Mouse (Mus musculus): ENCODE measurements at regions not wholly inside any gene's neighbourhood (a gene's known extent, or its start where the extent isn't known, plus 50 kb on each side); places are given as distances from the start of the nearest gene placed in this dataset.

DNA sequence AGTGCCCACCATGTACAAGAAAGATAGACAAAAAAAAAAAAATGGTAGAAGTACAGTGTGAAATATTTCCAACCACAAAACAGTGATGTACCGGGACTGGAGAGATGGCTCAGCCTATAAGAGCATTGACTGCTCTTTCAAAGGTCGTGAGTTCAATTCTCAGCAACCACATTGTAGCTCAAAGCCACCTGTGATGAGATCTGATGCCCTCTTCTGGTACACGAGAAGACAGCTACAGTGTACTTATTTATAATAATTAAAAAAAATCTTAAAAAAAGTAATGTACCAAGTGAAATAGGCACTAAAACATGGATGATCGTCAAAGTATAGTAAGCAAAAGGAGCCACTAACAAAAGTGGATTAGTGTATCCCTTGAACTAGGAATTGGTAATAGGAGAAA lies 1154.2 kb upstream of the Sel1l start:
- no peak overlapping the region for H3ac ChIP-seq (ENCODE audit: control insufficient read depth, insufficient read length, low read depth)
- TF ChIP-seq MYOD1 (IDR thresholded peaks at IDR 0.05; ENCODE audit: control insufficient read depth, insufficient read length, low read depth) (no peak), MAX (IDR thresholded peaks at IDR 0.05) (no peak), MYOG (IDR thresholded peaks at IDR 0.05; ENCODE audit: control insufficient read depth, extremely low read depth, insufficient read length) (no peak), CTCF (IDR thresholded peaks at IDR 0.05; ENCODE audit: control insufficient read depth, insufficient read depth, insufficient read length) (no peak), CEBPB (IDR thresholded peaks at IDR 0.05; ENCODE audit: low read depth) (no peak), FOSL1 (IDR thresholded peaks at IDR 0.05; ENCODE audit: insufficient read depth, low read length, poor library complexity, severe bottlenecking) (no peak)
- no peaks in the 10 kb centered on the region for H3K79me3 ChIP-seq (ENCODE audit: low read depth)
- no peaks in the 10 kb centered on the region for H3K36me3 ChIP-seq (ENCODE audit: control insufficient read depth, insufficient read depth)
- no peaks in the 10 kb centered on the region for H3K27me3 ChIP-seq (ENCODE audit: control insufficient read depth, insufficient read depth, insufficient read length)
- no peaks in the 10 kb centered on the region for H3K79me2 ChIP-seq (ENCODE audit: control insufficient read depth, insufficient read depth)
- H3K4me3 ChIP-seq (ENCODE audit: insufficient read depth, poor library complexity, severe bottlenecking), result no peak overlapping the region

DNA sequence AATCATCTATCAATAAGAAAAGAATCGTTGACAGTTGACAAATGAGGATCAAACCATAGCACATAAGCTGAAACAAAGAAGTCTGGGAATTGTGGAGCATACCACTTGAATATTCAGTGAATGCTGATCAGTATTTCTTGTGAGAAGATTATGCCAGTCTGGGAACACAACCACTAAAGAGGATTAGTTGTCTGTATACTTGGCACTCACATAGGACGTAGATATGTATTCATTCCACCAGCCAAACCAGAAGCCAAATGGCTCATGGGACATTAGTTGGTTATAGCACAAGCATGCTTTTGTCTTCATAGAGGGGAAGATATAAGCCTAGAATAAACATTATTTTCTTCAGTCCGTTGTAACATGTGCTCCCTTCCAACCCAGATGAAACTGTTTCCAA lies 1126.7 kb upstream of the Sel1l start:
- no peak overlapping the region for H3ac ChIP-seq (ENCODE audit: control insufficient read depth, insufficient read length, low read depth)
- H3K36me3 ChIP-seq (ENCODE audit: control insufficient read depth, insufficient read depth), result no peaks in the 10 kb centered on the region
- H3K27me3 ChIP-seq (ENCODE audit: control insufficient read depth, insufficient read depth, insufficient read length), result no peaks in the 10 kb centered on the region
- H3K79me3 ChIP-seq (ENCODE audit: low read depth), result no peaks in the 10 kb centered on the region
- H3K4me3 ChIP-seq (ENCODE audit: insufficient read depth, poor library complexity, severe bottlenecking), result no peak overlapping the region
- H3K79me2 ChIP-seq (ENCODE audit: control insufficient read depth, insufficient read depth), result no peaks in the 10 kb centered on the region
- no peak for TF ChIP-seq USF1 (IDR thresholded peaks at IDR 0.05; ENCODE audit: low read depth)
- no peak for TF ChIP-seq FOSL1 (IDR thresholded peaks at IDR 0.05; ENCODE audit: insufficient read depth, low read length, poor library complexity, severe bottlenecking)
- TF ChIP-seq MAX (IDR thresholded peaks at IDR 0.05), result no peak
- no peak for TF ChIP-seq MYOG (IDR thresholded peaks at IDR 0.05; ENCODE audit: control insufficient read depth, extremely low read depth, insufficient read length)
- TF ChIP-seq MYOD1 (IDR thresholded peaks at IDR 0.05; ENCODE audit: control insufficient read depth, insufficient read length, low read depth), result no peak
- no peak for TF ChIP-seq CTCF (IDR thresholded peaks at IDR 0.05; ENCODE audit: control insufficient read depth, insufficient read depth, insufficient read length)
- no peak for TF ChIP-seq CEBPB (IDR thresholded peaks at IDR 0.05; ENCODE audit: low read depth)

DNA sequence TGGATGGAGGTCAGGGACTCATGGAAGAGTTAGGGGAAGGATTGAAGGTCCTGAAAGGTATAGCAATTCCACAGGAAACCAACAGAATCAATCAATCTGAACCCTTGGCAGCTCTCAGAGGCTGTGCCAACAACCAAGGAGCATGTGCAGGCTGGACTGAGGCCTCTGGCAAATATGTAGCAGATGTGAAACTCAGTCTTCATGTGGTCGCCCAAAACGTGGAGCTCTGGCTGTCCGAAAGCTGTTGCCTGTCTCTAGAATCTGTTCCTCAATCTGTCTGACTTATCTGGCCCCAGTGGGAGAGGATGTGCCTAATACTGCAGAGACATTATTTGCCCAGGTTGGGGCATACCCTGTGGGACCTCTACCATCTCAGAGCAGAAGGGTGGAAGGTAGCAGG lies 1095.4 kb upstream of the Sel1l start:
- TF ChIP-seq FOSL1 (IDR thresholded peaks at IDR 0.05; ENCODE audit: insufficient read depth, low read length, poor library complexity, severe bottlenecking) (no peak), CTCF (IDR thresholded peaks at IDR 0.05; ENCODE audit: control insufficient read depth, insufficient read depth, insufficient read length) (no peak), USF1 (IDR thresholded peaks at IDR 0.05; ENCODE audit: low read depth) (no peak), MAX (IDR thresholded peaks at IDR 0.05) (no peak), CEBPB (IDR thresholded peaks at IDR 0.05; ENCODE audit: low read depth) (no peak), MYOG (IDR thresholded peaks at IDR 0.05; ENCODE audit: control insufficient read depth, extremely low read depth, insufficient read length) (no peak), MYOD1 (IDR thresholded peaks at IDR 0.05; ENCODE audit: control insufficient read depth, insufficient read length, low read depth) (no peak)
- Histone ChIP-seq H3K27me3 (ENCODE audit: control insufficient read depth, insufficient read depth, insufficient read length) (no peaks in the 10 kb centered on the region), H3K79me2 (ENCODE audit: control insufficient read depth, insufficient read depth) (no peaks in the 10 kb centered on the region), H3K36me3 (ENCODE audit: control insufficient read depth, insufficient read depth) (no peaks in the 10 kb centered on the region), H3K4me3 (ENCODE audit: insufficient read depth, poor library complexity, severe bottlenecking) (no peak overlapping the region), H3K79me3 (ENCODE audit: low read depth) (no peaks in the 10 kb centered on the region), H3ac (ENCODE audit: control insufficient read depth, insufficient read length, low read depth) (no peak overlapping the region)

DNA sequence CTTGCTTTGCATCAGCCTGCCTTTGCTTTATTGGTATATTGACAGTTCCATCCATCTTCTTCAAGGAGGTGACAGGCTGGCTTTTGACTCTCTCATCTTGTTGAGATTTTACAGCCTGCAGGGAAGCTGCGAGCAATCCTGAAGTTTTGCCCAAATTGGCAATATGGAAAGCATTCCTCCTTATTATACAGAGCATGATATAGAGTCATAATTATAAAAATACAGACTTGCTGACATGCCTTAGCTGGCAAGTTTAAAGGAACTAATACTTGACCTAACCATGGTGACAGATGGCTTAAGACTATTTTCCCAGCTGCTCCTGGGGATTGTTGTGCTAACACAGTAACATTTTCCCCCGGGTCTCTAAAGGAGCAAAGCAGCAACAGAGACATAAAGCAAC lies 1078.6 kb upstream of the Sel1l start:
- TF ChIP-seq MYOD1 (IDR thresholded peaks at IDR 0.05; ENCODE audit: control insufficient read depth, insufficient read length, low read depth) (no peak), CTCF (IDR thresholded peaks at IDR 0.05; ENCODE audit: control insufficient read depth, insufficient read depth, insufficient read length) (no peak), USF1 (IDR thresholded peaks at IDR 0.05; ENCODE audit: low read depth) (no peak), FOSL1 (IDR thresholded peaks at IDR 0.05; ENCODE audit: insufficient read depth, low read length, poor library complexity, severe bottlenecking) (no peak), MYOG (IDR thresholded peaks at IDR 0.05; ENCODE audit: control insufficient read depth, extremely low read depth, insufficient read length) (no peak), MAX (IDR thresholded peaks at IDR 0.05) (no peak), CEBPB (IDR thresholded peaks at IDR 0.05; ENCODE audit: low read depth) (no peak)
- H3K36me3 ChIP-seq (ENCODE audit: control insufficient read depth, insufficient read depth), result no peaks in the 10 kb centered on the region
- H3K27me3 ChIP-seq (ENCODE audit: control insufficient read depth, insufficient read depth, insufficient read length), result no peaks in the 10 kb centered on the region
- no peaks in the 10 kb centered on the region for H3K79me2 ChIP-seq (ENCODE audit: control insufficient read depth, insufficient read depth)
- no peaks in the 10 kb centered on the region for H3K79me3 ChIP-seq (ENCODE audit: low read depth)
- H3ac ChIP-seq (ENCODE audit: control insufficient read depth, insufficient read length, low read depth), result no peak overlapping the region
- H3K4me3 ChIP-seq (ENCODE audit: insufficient read depth, poor library complexity, severe bottlenecking), result no peak overlapping the region

DNA sequence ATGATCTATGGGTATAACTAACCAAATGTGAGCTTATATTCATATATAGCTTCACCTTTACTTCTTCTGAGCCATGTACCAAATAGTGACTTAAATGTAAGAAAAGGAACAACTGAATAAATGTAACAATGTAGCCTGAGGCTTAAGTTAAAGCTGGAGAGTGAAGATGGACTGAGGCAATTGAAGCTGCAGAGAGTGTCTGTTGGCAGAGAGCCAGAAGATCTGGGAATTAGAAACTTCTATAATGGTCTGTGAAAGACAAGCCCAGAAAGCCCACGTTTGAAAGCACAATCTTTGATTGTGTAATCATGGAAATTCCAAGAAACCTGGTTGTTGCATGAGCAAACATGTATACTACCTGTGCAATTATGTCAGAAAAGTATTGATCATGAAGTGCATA lies 1078.0 kb upstream of the Sel1l start:
- H3ac ChIP-seq (ENCODE audit: control insufficient read depth, insufficient read length, low read depth), result no peak overlapping the region

DNA sequence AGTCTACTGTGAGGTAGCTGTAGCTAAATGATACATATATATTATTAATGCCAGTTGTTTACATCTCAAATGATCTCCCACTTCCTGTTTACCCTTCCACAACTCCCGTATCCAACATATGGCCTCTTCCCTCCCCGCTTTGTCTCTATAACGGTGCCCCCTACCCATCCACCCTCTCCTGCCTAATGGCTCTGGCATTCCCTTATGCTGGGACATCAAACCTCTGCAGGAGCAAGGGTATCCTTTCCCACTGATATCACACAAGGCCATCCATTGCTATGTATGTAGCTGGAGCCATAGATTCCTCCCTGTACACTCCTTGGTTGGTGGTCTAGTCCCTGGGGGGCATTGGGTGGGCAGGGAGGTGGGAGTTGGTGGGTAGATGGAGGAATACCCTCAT lies 1071.0 kb upstream of the Sel1l start:
- Histone ChIP-seq H3K27me3 (ENCODE audit: control insufficient read depth, insufficient read depth, insufficient read length) (no peaks in the 10 kb centered on the region), H3K79me3 (ENCODE audit: low read depth) (no peaks in the 10 kb centered on the region), H3K79me2 (ENCODE audit: control insufficient read depth, insufficient read depth) (no peaks in the 10 kb centered on the region), H3ac (ENCODE audit: control insufficient read depth, insufficient read length, low read depth) (no peak overlapping the region), H3K4me3 (ENCODE audit: insufficient read depth, poor library complexity, severe bottlenecking) (no peak overlapping the region), H3K36me3 (ENCODE audit: control insufficient read depth, insufficient read depth) (no peaks in the 10 kb centered on the region)
- no peak for TF ChIP-seq USF1 (IDR thresholded peaks at IDR 0.05; ENCODE audit: low read depth)

More for the DNA sequence above, 1078.0 kb upstream of the Sel1l start:
- no peaks in the 10 kb centered on the region for H3K79me3 ChIP-seq (ENCODE audit: low read depth)
- H3K36me3 ChIP-seq (ENCODE audit: control insufficient read depth, insufficient read depth), result no peaks in the 10 kb centered on the region
- no peaks in the 10 kb centered on the region for H3K79me2 ChIP-seq (ENCODE audit: control insufficient read depth, insufficient read depth)
- no peak for TF ChIP-seq CTCF (IDR thresholded peaks at IDR 0.05; ENCODE audit: control insufficient read depth, insufficient read depth, insufficient read length)
- TF ChIP-seq MYOG (IDR thresholded peaks at IDR 0.05; ENCODE audit: control insufficient read depth, extremely low read depth, insufficient read length), result no peak
- TF ChIP-seq MAX (IDR thresholded peaks at IDR 0.05), result no peak
- TF ChIP-seq FOSL1 (IDR thresholded peaks at IDR 0.05; ENCODE audit: insufficient read depth, low read length, poor library complexity, severe bottlenecking), result no peak
- no peaks in the 10 kb centered on the region for H3K27me3 ChIP-seq (ENCODE audit: control insufficient read depth, insufficient read depth, insufficient read length)
- H3K4me3 ChIP-seq (ENCODE audit: insufficient read depth, poor library complexity, severe bottlenecking), result no peak overlapping the region

Measured in C2C12 (cell line).